Mouse (Mus musculus): Measurements from ENCODE around the gene Tcf7l1. TPM values are rescaled to one million over a fixed set of nuclear protein-coding genes. Genes with fewer than 3 reads are reported as not detected.

Gene Tcf7l1
- total RNA-seq, 2 experiments from 2014 or later, result 0.90 TPM; not detected in 1

DNA sequence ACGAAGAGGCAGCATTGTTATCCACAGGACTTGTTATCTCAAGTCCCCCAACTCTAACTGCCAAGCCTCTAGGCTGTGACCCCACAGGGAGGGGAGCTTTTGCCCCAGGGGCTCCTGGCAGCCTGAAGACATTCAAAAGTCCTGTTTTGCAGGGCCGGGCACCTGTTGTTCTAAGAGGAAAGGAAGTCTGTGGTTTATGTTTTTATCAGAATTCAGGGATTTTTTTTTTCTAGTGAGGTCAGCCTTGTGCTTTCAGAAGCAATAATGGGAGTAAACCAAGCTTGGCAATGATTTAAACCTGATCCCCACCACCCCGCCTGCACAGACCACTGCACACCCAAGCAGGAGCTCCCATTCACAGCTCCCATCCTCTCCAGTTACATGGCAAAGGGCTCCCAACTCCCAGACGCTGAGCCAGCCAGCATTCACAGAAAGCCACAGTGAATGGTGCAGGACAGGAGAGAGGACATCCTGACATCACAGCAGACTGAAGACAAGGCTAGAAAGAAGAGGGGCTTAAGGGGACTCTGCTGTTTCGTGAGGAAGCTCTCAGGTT, 40.1 kb downstream of the Tcf7l1 start:
- no peak for ATAC-seq (replicated peaks; ENCODE audit: low FRiP score, low TSS enrichment, poor library complexity, severe bottlenecking)

DNA sequence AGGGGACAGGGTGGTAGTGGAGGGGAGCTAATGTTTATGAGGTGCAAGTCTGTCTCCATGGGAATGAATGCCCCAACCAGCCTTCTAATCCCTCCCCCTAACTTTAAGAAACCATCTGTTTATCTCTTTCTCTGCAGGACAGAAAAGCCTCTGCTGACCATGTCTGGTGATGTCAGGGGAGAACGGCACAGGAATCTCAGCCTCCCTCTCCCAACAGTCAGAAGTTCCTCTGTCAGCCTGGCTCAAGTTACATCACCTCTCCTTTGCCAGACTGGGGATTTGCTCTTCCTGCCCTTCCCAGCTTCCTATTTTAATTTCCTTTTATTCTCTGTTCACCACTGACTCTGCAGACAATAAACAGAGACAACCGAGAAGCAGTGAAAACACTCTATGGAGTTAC, 40.6 kb downstream of the Tcf7l1 start:
- ATAC-seq (replicated peaks; ENCODE audit: low FRiP score, low TSS enrichment, poor library complexity, severe bottlenecking), result no peak

DNA sequence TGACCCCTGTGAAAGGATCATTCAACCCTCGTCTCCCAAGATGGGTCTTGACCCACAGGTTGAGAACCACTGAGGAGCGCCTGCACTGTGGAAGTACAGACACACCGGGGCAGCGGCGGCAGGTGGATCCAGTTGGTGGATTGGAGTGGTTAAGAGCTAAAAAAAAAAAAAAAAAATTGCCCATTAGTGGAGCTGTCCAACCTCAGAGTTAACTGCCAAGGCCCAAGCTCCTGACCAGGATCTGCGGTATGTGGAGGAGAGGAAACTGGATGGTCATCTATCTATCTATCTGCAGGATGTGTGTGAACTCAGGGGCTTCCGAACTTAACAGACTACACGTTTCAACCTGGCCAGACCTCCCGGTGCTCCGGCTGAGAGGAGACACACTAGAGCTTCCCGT, 41.2 kb downstream of the Tcf7l1 start:
- no peak for ATAC-seq (replicated peaks; ENCODE audit: low FRiP score, low TSS enrichment, poor library complexity, severe bottlenecking)

DNA sequence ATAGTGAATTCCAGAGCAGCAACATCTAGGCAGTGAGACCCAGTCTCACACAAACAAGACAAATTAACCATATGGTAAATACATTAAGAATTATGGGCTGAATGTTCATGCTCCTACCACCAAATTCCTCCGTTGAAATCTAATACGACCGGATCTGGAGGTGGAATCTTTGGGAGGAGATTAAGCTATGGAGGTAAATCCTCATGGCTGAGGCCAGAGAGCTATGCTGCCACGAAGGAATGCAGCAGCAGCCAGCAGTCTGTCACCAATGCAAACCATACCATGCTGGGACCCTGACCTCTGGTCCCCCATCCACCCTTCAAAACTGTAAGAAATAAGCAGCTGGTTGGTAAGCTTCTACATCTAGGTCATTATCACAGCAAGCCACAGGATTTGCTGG, 41.9 kb downstream of the Tcf7l1 start:
- ATAC-seq (replicated peaks; ENCODE audit: low FRiP score, low TSS enrichment, poor library complexity, severe bottlenecking), result no peak

DNA sequence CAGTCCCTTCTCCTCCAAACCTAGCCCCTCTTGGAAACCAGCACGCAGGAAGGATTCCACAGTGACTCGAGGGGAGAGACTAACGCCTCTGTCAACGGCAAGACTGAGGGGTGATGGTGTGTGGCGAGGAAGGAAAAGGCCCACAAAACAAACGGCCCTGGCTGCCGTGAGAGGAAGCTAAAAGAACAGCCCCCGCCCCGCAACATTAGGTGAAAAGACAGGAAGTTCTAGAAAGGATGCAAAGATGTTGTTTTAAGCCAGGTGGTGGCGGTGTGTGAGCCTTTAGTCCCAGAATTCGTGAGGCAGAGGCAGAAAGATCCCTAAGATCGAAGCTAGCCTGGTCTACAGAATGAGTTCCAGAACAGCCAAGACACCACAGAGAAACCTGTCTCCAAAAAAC, 43.3 kb downstream of the Tcf7l1 start:
- ATAC-seq (replicated peaks; ENCODE audit: low FRiP score, low TSS enrichment, poor library complexity, severe bottlenecking), result no peak

DNA sequence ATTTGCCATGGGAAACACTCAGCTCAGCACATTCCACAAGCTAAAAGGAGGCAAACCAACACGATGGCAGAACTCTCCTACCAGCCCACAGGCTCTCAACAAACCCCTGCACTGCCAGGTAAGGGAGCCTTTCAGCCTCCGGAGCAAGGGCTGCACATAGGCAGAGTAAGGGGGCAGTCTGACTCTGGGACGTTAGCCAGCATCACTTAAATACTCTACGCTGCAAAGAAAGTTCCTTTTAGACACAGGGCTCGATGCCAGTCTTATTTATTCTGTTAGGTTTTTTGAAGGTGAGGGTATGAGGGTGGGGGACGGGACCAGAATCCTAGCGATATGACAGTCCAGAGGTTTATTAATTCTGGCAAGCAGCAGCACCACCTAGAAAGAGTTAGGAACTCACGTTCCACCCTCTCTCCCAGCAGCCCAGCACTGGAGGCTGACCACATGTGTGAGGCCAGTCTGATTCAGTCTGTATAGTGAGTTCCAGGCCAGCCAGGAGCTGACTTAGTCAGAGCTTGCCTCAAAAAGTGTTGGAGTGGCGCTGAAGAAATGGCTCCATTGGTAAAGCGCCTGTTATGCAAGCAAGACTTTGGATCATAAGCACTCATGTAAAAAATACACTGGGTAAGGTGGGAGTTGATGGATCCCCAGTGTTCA, 44.8 kb downstream of the Tcf7l1 start:
- ATAC-seq (replicated peaks; ENCODE audit: low FRiP score, low TSS enrichment, poor library complexity, severe bottlenecking), result no peak

DNA sequence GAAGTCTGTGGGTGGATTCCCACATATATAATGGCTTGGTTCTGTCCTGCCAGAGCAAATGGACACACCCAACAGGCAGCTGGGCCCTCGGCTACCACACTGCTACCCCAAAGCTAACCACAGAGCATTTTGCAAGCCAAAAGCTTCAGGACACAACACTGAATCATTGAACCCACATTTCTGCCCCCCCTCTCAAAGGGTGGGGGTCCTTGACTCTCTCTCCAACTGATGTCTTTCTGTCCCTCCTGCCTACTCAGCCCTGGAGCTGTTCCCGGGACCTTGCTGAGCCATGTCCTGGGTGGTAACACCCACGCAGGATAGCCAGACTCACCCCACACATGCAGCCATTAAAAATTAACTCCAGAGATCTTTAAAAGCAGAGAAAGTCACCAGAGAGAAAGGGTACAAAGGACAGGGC, 45.4 kb downstream of the Tcf7l1 start:
- ATAC-seq (replicated peaks; ENCODE audit: low FRiP score, low TSS enrichment, poor library complexity, severe bottlenecking), result no peak

DNA sequence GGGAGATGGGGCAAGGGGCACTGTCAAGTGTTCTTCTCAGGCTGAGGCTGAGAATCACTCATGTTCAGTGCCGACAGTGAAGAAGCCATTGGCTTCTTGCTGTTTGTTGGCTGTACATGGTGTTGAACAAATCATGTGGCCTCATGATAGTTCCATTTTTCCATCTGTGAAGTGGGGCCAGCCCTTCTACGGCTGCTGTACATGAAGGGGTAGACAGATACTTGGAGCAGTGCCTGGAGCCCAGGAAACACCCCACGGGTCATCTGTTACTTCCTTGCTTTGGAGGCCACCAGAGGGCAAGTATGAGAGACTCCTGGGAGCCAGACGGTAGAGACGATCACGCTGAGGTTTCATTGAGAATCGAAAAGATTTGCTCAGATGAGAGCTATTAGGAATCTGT, 46.7 kb downstream of the Tcf7l1 start:
- no peak for ATAC-seq (replicated peaks; ENCODE audit: low FRiP score, low TSS enrichment, poor library complexity, severe bottlenecking)

DNA sequence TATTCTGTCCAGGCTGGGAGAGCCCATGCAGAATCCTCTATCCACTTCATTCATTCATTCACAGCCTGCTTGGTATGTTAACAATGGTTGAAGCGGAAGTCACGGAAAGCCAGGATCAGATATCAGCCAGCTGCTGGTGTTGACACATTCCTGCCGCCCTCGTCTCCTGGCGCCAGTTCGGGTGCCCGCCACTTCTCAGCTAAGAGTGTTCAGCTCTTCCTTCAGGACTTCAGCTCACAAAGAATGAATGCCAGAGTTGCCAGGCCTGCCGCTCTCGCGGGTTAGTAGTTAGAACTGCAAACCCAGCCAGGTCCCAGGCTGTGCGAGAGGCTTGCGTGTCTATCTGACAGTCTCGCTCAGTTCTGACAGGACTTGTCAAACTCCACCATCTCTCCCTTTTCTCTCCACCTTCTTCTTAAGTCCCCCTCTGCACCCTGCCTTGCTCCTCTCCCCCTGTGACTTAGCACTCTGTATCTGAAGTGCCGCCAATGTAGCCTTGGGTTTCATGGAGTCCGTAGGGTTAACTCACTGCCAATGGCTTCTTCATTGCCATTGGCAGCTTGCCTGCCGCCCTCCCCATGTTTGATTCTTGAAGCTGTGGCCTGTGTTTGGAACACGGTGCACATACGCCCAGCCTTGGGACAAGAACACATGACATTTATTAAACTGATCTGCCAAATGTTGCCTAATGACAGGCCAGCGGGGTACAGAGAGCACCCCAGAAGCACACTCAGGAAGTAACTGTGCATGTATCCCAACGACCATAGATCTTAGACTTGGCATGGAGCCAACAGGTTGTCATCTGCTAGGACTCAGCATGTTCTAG, 48.2 kb downstream of the Tcf7l1 start:
- ATAC-seq (replicated peaks; ENCODE audit: low FRiP score, low TSS enrichment, poor library complexity, severe bottlenecking), result no peak

DNA sequence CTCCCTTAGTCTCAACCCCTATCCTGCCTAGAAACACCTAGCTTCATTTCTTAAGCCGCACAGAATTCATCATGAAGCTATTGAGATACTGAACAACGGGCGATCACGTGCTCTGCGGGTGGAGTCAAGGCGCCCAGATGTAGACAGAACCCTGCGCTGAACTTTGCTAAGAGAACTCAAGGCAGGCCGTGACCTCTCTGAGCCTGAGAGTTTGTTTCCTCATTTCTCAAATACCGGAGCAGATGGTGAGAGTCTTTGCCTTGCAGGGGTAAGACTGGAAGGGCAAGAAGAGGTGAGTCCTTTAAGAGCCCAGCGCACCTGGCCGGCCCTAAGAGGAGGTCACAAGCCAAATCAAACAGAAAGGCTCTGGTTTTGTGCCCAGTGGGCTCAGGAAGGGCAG, 52.2 kb downstream of the Tcf7l1 start:
- ATAC-seq (replicated peaks; ENCODE audit: low FRiP score, low TSS enrichment, poor library complexity, severe bottlenecking), result no peak

DNA sequence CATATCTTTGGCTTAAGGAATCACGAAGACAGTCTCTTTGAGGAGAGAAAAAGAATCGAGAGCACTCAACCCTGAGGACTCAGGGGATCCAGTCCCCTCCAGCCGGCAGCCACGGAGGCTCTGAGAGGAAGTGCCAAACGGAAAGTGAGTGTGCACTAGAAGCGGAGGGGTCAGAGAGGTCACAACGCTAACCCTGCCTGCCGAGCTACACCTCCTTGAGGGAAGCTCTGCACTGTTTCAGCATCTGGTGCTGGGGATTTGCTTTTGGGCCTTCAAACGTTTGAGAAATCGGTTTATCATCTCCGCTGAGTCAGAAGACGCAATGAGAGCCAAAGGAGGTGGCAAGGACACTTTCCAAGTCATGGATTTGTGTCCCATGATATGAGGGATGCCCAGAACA, 53.8 kb downstream of the Tcf7l1 start:
- no peak; the same call in 1 of the 2 replicates for ATAC-seq (replicated peaks; ENCODE audit: low FRiP score, low TSS enrichment, poor library complexity, severe bottlenecking)

DNA sequence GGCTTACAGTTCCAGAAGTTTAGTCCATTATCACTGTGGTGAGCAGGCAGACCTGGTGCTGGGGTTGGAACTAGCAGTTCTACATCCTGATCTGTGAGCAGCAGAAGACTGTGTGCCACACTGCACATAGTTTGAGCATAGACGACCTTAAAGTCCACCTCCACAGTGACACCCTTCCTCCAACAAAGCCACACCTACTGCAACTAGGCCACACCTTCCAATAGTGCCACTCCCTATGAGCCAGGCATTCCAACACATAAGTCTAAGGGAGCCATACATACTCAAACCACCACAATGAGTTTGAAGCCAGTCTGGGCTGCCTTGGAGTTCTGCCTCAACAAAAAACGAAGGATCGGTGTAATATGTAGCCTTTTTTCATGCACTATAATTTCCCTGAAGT, 55.7 kb downstream of the Tcf7l1 start:
- no peak for ATAC-seq (replicated peaks; ENCODE audit: low FRiP score, low TSS enrichment, poor library complexity, severe bottlenecking)

DNA sequence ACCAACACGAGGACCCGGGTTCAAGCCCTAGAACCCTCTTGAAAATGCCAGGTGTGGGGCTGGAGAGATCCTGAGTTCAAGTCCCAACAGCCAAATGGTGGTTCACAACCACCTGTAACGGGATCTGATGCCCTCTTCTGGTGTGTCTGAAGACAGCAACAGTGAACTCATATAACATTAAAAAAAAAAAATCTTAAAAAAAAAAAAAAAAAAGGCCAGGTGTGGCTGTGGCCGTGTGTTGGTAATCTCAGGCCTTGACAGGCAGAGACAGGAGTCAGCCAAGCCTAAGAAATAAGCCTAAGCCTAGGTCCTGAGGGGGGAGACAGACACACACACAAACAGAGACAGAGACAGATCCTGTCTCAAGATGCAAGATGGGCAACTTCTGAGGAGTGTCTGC, 56.9 kb downstream of the Tcf7l1 start:
- no peak for ATAC-seq (replicated peaks; ENCODE audit: low FRiP score, low TSS enrichment, poor library complexity, severe bottlenecking)

DNA sequence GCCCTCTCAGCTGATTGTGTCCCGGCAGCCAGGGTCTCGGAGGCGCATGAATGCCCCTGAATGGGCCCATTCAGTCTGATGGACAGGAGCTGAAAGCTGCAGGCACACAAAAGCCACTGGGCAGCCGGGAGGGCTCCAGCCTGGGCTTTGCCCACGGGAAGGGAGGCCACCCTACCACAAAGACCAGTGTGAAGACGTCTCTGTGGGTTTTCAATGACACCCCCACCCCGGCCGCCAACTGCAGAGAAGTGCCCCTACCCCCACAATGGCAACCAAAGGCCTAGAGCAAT, 58.5 kb downstream of the Tcf7l1 start:
- no peak for ATAC-seq (replicated peaks; ENCODE audit: low FRiP score, low TSS enrichment, poor library complexity, severe bottlenecking)

DNA sequence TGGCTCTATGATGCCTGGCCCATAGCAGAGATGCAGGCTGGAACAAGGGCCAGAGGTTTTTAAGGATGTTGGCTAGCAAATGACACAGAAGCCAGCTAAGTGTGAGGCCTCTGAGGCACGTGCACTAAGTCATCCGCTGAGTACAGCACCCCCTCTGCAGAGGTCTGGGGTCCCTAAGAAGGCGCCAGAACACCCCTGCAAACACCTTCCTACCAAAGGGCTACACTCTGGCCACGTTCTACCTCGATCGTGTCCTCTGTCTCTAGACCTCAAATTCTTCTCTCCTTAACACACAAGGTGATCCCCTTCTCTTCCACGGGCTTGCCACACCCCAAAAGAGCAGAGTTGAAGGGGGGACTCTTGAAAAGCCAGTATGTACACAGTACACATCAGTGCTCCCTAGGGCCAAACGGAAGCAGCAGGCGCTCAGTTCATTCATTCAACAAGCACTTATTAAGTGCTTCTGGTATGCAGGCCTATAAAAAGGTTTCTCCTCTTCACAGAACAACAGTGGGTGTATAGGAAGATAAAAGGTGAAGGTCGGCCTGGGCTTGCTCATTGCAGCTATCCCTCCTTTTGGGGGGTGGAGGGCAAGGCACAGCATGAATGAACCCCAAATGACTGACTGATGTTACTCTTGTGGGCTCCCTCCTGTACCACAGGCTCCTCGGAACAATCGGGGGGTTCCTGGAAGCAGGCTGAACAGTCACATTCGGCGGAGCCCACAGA, 59.1 kb downstream of the Tcf7l1 start:
- ATAC-seq (replicated peaks; ENCODE audit: low FRiP score, low TSS enrichment, poor library complexity, severe bottlenecking), result no peak

DNA sequence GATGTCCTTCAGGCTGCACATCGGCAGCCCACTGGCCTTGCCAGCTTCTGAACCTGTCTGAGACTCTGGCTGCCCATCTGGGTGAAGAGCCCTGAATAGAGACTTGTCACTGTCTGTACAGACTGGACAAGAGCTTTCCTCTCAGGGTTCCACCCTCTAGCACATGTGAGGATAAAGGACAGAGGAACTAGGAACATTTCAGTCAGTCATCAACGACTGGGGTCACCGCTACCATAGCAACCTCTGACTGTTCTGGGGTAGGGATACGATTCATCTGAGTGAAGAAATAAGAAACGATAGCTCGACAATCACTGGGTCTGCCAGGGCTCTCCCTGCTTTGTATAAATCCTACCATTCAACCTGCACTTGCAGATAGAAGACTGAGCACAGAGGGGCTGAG, 61.2 kb downstream of the Tcf7l1 start:
- no peak for ATAC-seq (replicated peaks; ENCODE audit: low FRiP score, low TSS enrichment, poor library complexity, severe bottlenecking)

DNA sequence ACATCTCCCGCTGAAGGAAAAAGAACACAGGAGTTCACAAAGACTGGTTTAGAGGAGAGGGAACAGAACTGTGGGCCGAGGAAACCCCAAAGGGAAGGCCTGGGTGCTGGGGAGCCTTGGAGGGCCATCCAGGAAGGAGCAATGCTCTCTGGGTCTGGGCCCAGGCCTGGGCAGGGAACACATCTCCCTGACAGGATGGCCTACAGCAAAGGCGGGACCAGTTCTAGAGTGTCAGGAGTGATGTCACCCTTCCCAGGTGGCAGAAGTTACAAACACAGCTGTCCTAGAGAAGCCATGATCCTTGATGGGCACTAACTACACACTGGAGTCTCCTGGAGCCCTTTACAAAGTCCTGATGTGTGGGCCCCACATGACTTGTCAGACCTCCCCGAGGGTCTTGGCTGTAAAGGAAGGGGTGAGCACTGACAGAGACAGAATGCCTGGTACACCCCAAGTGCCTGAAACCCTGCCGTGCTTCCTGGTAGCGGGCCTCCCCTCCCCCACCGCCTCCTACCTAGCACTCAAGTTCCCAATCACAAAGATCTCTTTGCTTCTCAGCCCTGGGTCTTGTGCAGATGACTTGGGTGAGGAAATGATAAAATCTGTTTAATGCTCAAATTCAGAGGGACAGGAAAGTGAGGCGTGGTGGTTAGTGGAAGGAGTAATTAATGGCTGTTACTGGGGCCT, 64.4 kb downstream of the Tcf7l1 start:
- ATAC-seq (replicated peaks; ENCODE audit: low FRiP score, low TSS enrichment, poor library complexity, severe bottlenecking), result no peak

DNA sequence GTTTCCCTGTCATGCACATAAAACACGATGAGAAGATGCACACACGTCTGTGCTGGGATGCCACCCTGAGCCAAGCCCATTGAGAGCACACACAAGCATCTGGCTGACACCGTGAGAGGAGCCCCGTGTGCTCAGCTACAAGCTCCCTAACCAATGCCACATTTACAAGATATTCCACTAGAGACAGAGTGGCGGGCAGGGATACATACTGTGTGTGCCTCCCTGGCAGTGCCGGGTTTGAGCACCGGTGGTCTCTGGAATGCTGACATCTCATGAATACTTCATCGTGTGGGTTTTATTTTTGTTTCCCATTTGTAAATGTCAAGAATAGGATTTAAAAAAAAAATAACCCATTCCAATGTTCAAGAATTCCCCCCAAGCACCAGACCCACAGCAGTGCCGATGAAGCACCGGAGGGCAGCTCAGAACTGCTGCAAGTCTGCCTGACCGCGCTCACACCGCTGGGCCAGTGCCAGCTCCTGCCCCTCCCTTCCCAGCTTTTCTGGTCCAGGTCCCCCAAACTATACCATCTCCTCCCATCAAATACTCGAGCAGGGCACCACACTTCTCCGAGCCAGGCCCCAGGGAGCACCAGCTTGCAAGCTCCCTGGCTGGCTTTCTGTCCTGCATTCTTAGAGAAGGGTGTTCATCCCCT, 65.2 kb downstream of the Tcf7l1 start:
- ATAC-seq (replicated peaks; ENCODE audit: low FRiP score, low TSS enrichment, poor library complexity, severe bottlenecking), result no peak

DNA sequence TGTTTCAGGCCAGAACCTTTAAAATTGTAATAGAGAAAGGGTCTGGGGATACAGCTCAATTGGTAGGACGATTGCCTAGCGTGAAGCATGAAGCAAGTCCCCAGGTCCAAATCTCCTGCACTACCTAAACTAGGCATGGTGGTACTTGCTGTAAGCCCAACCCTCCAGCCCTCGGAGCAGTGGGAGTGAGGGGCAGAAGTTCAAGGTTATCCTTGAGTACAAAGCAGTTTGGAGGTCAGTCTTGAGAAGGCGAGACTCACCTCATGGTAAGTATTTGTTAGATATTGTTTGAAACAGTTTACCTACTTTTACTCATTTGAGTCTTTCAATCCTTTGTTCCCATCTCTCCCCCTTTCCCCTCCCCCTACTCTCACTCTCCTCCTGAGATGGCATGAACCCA, 65.9 kb downstream of the Tcf7l1 start:
- no peak for ATAC-seq (replicated peaks; ENCODE audit: low FRiP score, low TSS enrichment, poor library complexity, severe bottlenecking)
